Mouse (Mus musculus): ENCODE results near the gene Uhrf2. TPM values are rescaled to one million over a fixed set of nuclear protein-coding genes. Genes with fewer than 3 reads are reported as not detected.

Gene Uhrf2
- 76.8 and 91.2 TPM in 2 replicates for polyA plus RNA-seq (2011; ENCODE audit: insufficient read length, low read depth, missing spikeins)

GRCm38 (mm10) chr19:30029894-30030635, at the start of gene Uhrf2:
Gene Uhrf2, plus strand, starts transcription at chr19:30030513.
- peaks cover 2% of the 10 kb centered on the region; the same call in 1 of the 2 replicates for H3K4me1 ChIP-seq (ENCODE audit: control insufficient read depth, insufficient read depth, low read length)
- peak within 1 kb of the TSS; percentile 99 for H3K4me3 ChIP-seq (ENCODE audit: insufficient read depth, low read length)
- H3K27ac ChIP-seq (ENCODE audit: insufficient read depth, low read length): peak within 1 kb of the TSS; percentile 95
- TF ChIP-seq POLR2A (IDR thresholded peaks at IDR 0.05; ENCODE audit: low read depth, low read length) (peak; percentile 79), CTCF (IDR thresholded peaks at IDR 0.05; ENCODE audit: borderline replicate concordance, insufficient read depth, low read length) (no peak)

- TF ChIP-seq CTCF (IDR thresholded peaks at IDR 0.05; ENCODE audit: borderline replicate concordance, insufficient read depth, low read length) (no peak), POLR2A (IDR thresholded peaks at IDR 0.05; ENCODE audit: low read depth, low read length) (no peak)
- Histone ChIP-seq H3K4me1 (ENCODE audit: control insufficient read depth, insufficient read depth, low read length) (no peaks in the 10 kb centered on the region; the same call in 1 of the 2 replicates), H3K27ac (ENCODE audit: insufficient read depth, low read length) (no peak overlapping the region), H3K4me3 (ENCODE audit: insufficient read depth, low read length) (no peak overlapping the region)
Observed at GRCm38 (mm10) chr19:29984208-29985005, 45.9 kb upstream of the Uhrf2 start.

GRCm38 (mm10) chr19:29986464-29987091, 43.7 kb upstream of the Uhrf2 start:
- no peaks in the 10 kb centered on the region; the same call in 1 of the 2 replicates for H3K4me1 ChIP-seq (ENCODE audit: control insufficient read depth, insufficient read depth, low read length)
- no peak for TF ChIP-seq CTCF (IDR thresholded peaks at IDR 0.05; ENCODE audit: borderline replicate concordance, insufficient read depth, low read length)
- TF ChIP-seq POLR2A (IDR thresholded peaks at IDR 0.05; ENCODE audit: low read depth, low read length): no peak
- H3K4me3 ChIP-seq (ENCODE audit: insufficient read depth, low read length): no peak overlapping the region
- H3K27ac ChIP-seq (ENCODE audit: insufficient read depth, low read length): no peak overlapping the region

- Histone ChIP-seq H3K4me1 (ENCODE audit: control insufficient read depth, insufficient read depth, low read length) (no peaks in the 10 kb centered on the region), H3K4me3 (ENCODE audit: insufficient read depth, low read length) (no peak overlapping the region), H3K27ac (ENCODE audit: insufficient read depth, low read length) (no peak overlapping the region)
- TF ChIP-seq POLR2A (IDR thresholded peaks at IDR 0.05; ENCODE audit: low read depth, low read length) (no peak), CTCF (IDR thresholded peaks at IDR 0.05; ENCODE audit: borderline replicate concordance, insufficient read depth, low read length) (no peak)
Observed at GRCm38 (mm10) chr19:30000406-30001365, 29.6 kb upstream of the Uhrf2 start.

- Histone ChIP-seq H3K4me1 (ENCODE audit: control insufficient read depth, insufficient read depth, low read length) (no peaks in the 10 kb centered on the region), H3K4me3 (ENCODE audit: insufficient read depth, low read length) (no peak overlapping the region), H3K27ac (ENCODE audit: insufficient read depth, low read length) (no peak overlapping the region)
- no peak for TF ChIP-seq CTCF (IDR thresholded peaks at IDR 0.05; ENCODE audit: borderline replicate concordance, insufficient read depth, low read length)
- TF ChIP-seq POLR2A (IDR thresholded peaks at IDR 0.05; ENCODE audit: low read depth, low read length): no peak
Observed at GRCm38 (mm10) chr19:30001550-30001949, 28.8 kb upstream of the Uhrf2 start.

GRCm38 (mm10) chr19:30003621-30004020, 26.7 kb upstream of the Uhrf2 start, which contains the start of gene Trpd52l3:
Gene Trpd52l3, plus strand, starts transcription at chr19:30003790.
- TF ChIP-seq CTCF (IDR thresholded peaks at IDR 0.05; ENCODE audit: borderline replicate concordance, insufficient read depth, low read length) (no peak), POLR2A (IDR thresholded peaks at IDR 0.05; ENCODE audit: low read depth, low read length) (no peak)
- Histone ChIP-seq H3K27ac (ENCODE audit: insufficient read depth, low read length) (no peak within 1 kb of the TSS), H3K4me1 (ENCODE audit: control insufficient read depth, insufficient read depth, low read length) (no peaks in the 10 kb centered on the region), H3K4me3 (ENCODE audit: insufficient read depth, low read length) (no peak within 1 kb of the TSS)

GRCm38 (mm10) chr19:30006371-30006770, 23.9 kb upstream of the Uhrf2 start:
- H3K27ac ChIP-seq (ENCODE audit: insufficient read depth, low read length): no peak overlapping the region
- no peaks in the 10 kb centered on the region for H3K4me1 ChIP-seq (ENCODE audit: control insufficient read depth, insufficient read depth, low read length)
- no peak overlapping the region for H3K4me3 ChIP-seq (ENCODE audit: insufficient read depth, low read length)
- TF ChIP-seq POLR2A (IDR thresholded peaks at IDR 0.05; ENCODE audit: low read depth, low read length) (no peak), CTCF (IDR thresholded peaks at IDR 0.05; ENCODE audit: borderline replicate concordance, insufficient read depth, low read length) (no peak)

- TF ChIP-seq POLR2A (IDR thresholded peaks at IDR 0.05; ENCODE audit: low read depth, low read length): no peak
- no peak for TF ChIP-seq CTCF (IDR thresholded peaks at IDR 0.05; ENCODE audit: borderline replicate concordance, insufficient read depth, low read length)
- Histone ChIP-seq H3K4me3 (ENCODE audit: insufficient read depth, low read length) (no peak overlapping the region), H3K4me1 (ENCODE audit: control insufficient read depth, insufficient read depth, low read length) (no peaks in the 10 kb centered on the region), H3K27ac (ENCODE audit: insufficient read depth, low read length) (no peak overlapping the region)
Observed at GRCm38 (mm10) chr19:30010520-30011296, 19.6 kb upstream of the Uhrf2 start.
